Mouse (Mus musculus) stomach, embryonic 16.5 days (tissue): ENCODE data around the gene Shisa4. TPM values are rescaled to one million over a fixed set of nuclear protein-coding genes. Genes with fewer than 3 reads are reported as not detected.

Source experiments
- ATAC-seq: fragments of 200-750 bp; cut with Nextera tagmentation; 2 replicates; pipeline ENCODE4 v1.8.0; 2017; ENCODE audit warnings: moderate number of reproducible peaks, moderate TSS enrichment; ENCODE audit not compliant: insufficient read depth, low FRiP score
- H3K27ac ChIP-seq: fragments of 300-500 bp; sonication (generic); 2 replicates; pipeline ENCODE4 v1.5.1; 2014; ENCODE audit warnings: low read length
- H3K27me3 ChIP-seq: fragments of 300-500 bp; sonication (generic); 2 replicates; pipeline ENCODE4 v1.6.1; 2014; ENCODE audit warnings: low read length, control low read depth, mixed read lengths; ENCODE audit not compliant: control insufficient read depth, insufficient read depth
- H3K36me3 ChIP-seq: fragments of 300-500 bp; sonication (generic); 2 replicates; pipeline ENCODE4 v1.6.1; 2014; ENCODE audit warnings: low read length; ENCODE audit not compliant: control insufficient read depth, insufficient read depth
- H3K4me1 ChIP-seq: fragments of 300-500 bp; sonication (generic); 2 replicates; pipeline ENCODE4 v1.6.1; 2014; ENCODE audit warnings: low read length, control low read depth, mixed read lengths; ENCODE audit not compliant: control insufficient read depth, insufficient read depth
- H3K4me2 ChIP-seq: fragments of 300-500 bp; sonication (generic); 2 replicates; pipeline ENCODE4 v1.6.1; 2014; ENCODE audit warnings: low read depth, low read length, mixed read lengths
- H3K4me3 ChIP-seq: fragments of 300-500 bp; sonication (generic); replicated peaks from 2 replicates; pipeline ENCODE4 v1.5.1; 2014; ENCODE audit warnings: mild to moderate bottlenecking, low read length
- H3K9ac ChIP-seq: fragments of 300-500 bp; sonication (generic); 2 replicates; pipeline ENCODE4 v1.6.1; 2014; ENCODE audit warnings: low read length
- H3K9me3 ChIP-seq: fragments of 300-500 bp; sonication (generic); replicated peaks from 2 replicates; pipeline ENCODE4 v1.6.1; 2016; ENCODE audit warnings: low read length, control low read depth; ENCODE audit not compliant: control insufficient read depth
- WGBS: fragments of 180-500 bp; shearing (Covaris S2); extraction: QIAGEN DNeasy Blood & Tissue Kit; methylation state at CpG from one replicate; pipeline ENCODE4 v1.1.7; 2014; 5-methylcytosine and 5-hydroxymethylcytosine counted together
- polyA plus RNA-seq: library from polyadenylated mRNA; unstranded; fragments of >200 nt; fragmentation: Nextera tagmentation; extraction: Ambion mirVana; gene quantifications from 2 replicates; pipeline ENCODE4 v1.2.1, GENCODE M21; 2015

Shisa4 gene
- polyA plus RNA-seq, 1 experiment from 2014 or later: 37.2 TPM

DNA sequence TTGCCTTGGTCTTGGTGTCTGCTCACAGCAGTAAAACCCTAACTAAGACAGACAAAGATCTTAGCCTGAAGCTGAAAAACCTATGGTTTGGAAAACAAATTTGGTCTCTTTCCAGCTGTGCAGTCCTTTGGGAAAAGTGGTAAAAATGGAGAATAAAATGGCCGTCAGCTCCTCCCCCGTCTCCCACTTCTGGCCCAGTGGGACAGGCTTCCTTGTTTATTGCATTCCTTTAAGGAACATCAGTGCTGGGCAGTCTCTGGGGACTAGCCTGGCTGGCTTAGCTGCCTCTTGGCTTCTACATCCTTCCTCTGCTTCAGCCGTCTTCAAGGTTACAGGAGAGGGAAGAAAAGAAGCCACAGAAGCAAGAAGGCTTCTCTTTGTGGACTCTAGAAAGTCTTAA is 23.1 kb downstream of the Shisa4 start:
- no peaks in the 10 kb centered on the region for H3K9me3 ChIP-seq
- H3K4me1 ChIP-seq: peaks cover 12% of the 10 kb centered on the region
- no peak overlapping the region for H3K9ac ChIP-seq
- H3K27me3 ChIP-seq: no peaks in the 10 kb centered on the region
- no peak for ATAC-seq
- 67% methylated on average over 3 of the region's 3 CpGs for WGBS
- H3K4me3 ChIP-seq: no peak overlapping the region
- no peaks in the 10 kb centered on the region for H3K36me3 ChIP-seq
- no peak overlapping the region for H3K27ac ChIP-seq
- H3K4me2 ChIP-seq: no peak overlapping the region

DNA sequence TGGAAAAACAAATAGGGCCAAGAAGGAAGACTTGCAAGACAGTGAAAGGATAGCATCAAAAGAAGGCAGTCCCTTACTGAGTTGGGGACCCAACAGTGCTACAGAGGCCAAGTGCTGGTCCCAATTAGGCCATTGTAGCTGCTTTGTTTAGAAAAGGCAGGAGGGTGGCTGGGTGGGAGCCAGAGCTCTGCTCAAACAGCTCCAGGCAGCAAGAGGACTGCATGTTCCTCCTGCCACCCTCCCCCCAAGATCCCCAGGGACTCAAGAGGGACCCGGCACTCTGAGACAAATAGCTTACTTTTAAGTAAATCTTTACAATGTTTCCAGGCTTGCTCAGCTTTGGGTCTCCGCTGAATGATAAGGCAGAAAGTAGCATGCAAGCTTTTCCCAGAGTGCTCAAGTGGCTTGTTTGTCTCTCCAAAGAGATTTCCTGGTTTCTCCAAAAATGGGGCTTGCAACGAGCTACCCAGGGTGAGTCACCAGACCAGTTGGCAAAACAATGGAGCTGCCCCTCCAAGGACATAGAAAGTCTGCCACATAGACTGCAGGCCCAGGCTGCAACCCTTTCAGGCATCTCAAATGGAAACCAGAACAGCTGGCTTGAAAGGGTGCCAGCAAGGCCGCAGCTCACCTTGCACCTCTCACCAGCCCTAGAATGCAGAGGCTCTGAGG is 27.4 kb downstream of the Shisa4 start:
- no peaks in the 10 kb centered on the region for H3K27me3 ChIP-seq
- peak overlapping the region; percentile 66 for H3K27ac ChIP-seq
- H3K4me3 ChIP-seq: no peak overlapping the region
- H3K9me3 ChIP-seq: no peaks in the 10 kb centered on the region
- WGBS: 32% methylated on average over 4 of the region's 4 CpGs
- H3K4me1 ChIP-seq: peaks cover 16% of the 10 kb centered on the region
- no peak overlapping the region for H3K4me2 ChIP-seq
- H3K36me3 ChIP-seq: no peaks in the 10 kb centered on the region
- no peak overlapping the region for H3K9ac ChIP-seq
- ATAC-seq: peak; percentile 55; the same call in 1 of the 2 replicates

DNA sequence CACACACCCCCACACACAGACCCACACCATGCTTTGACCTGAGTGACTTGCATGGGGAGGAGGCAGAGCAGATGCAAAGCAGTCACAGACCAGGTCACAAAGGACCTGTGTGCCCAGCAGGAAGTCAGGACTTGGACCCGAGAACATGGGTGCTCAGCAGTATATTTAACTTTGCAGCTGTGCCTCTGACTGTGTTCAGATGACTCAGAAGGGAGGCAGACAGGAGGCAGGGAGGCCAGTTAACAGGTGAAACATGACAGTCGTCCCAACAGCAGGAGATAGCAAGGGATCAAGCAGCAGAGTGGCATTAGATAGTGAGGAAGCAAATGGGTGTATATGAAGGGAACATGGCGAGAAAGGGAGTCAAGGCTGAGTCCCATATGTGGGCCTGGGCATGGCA is 28.1 kb downstream of the Shisa4 start:
- Histone ChIP-seq H3K27me3 (no peaks in the 10 kb centered on the region), H3K4me2 (no peak overlapping the region), H3K9ac (no peak overlapping the region), H3K27ac (peak overlapping the region; percentile 66), H3K36me3 (no peaks in the 10 kb centered on the region), H3K4me1 (peaks cover 16% of the 10 kb centered on the region), H3K4me3 (no peak overlapping the region), H3K9me3 (no peaks in the 10 kb centered on the region)
- no peak for ATAC-seq
- WGBS: 65% methylated on average over 3 of the region's 3 CpGs

DNA sequence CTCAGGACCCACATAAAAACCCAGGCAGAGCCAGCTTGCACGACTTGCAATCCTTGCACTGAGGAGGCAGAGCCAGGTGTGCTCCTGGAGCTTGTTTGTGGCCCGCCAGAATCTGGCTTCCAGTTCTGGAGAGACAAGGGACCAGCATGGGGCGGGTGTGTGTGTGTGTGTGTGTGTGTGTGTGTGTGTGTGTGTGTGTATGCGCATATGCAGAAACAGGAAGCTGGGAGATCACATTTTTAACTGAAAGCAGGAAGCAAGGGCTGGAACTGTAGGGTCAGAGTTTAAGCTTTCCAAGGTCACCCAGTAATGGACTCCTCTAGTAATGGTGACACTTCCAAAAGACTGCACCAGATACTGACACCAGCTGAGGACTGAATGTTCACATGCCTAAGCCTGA is 31.0 kb downstream of the Shisa4 start:
- Histone ChIP-seq H3K4me2 (no peak overlapping the region), H3K36me3 (no peaks in the 10 kb centered on the region), H3K4me3 (no peak overlapping the region), H3K9ac (no peak overlapping the region), H3K27me3 (no peaks in the 10 kb centered on the region), H3K4me1 (peaks cover 14% of the 10 kb centered on the region), H3K27ac (no peak overlapping the region), H3K9me3 (no peaks in the 10 kb centered on the region)
- 65% methylated on average over 4 of the region's 4 CpGs for WGBS
- ATAC-seq: no peak

DNA sequence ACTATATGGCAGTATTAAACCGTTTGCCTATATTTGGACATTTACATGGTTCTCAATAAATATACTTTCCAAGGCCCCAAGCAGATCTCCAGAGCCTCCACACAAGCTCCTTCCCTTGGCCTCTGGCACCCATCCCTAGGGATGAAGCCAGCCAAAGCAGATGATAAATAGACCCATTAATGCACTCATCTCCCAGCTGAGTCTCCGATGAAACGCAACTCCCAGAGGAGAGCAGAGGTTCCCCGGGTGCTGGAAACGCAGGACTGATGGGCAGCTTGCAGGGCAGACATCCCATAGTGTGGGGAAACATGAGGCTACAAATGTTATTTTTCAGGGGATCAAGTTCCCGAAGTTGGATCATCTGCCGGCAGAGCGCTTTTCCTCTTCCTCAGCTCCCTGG is 33.1 kb downstream of the Shisa4 start:
- Histone ChIP-seq H3K27me3 (no peaks in the 10 kb centered on the region), H3K4me2 (no peak overlapping the region), H3K9me3 (no peaks in the 10 kb centered on the region), H3K4me1 (peaks cover 4% of the 10 kb centered on the region; the same call in 1 of the 2 replicates), H3K4me3 (no peak overlapping the region), H3K36me3 (no peaks in the 10 kb centered on the region), H3K27ac (peak overlapping the region; percentile 1; the same call in 1 of the 2 replicates), H3K9ac (no peak overlapping the region)
- 40% methylated on average over 8 of the region's 8 CpGs for WGBS
- peak; percentile 69 for ATAC-seq

DNA sequence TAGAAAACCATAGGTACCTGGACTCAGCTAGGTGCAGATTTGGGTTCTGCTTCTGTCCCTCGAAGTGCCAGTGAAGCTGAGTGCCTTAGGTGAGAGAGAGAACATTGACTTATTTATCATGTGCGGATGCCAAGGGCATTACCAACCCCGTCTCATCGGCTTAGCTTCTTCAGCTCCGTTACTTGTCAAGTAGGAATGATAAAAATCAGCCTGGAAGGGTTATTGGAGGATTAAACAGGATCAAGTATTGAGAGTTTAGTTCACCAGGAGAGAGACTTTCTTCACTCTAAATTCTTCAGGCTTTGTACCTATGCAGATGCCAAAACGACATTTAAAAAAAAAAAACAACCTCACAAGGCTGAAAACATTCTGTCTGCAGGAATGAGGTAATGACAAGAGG is 44.5 kb downstream of the Shisa4 start:
- Histone ChIP-seq H3K36me3 (no peaks in the 10 kb centered on the region), H3K4me3 (no peak overlapping the region), H3K27me3 (no peaks in the 10 kb centered on the region), H3K4me1 (no peaks in the 10 kb centered on the region), H3K27ac (no peak overlapping the region), H3K9me3 (no peaks in the 10 kb centered on the region), H3K9ac (no peak overlapping the region), H3K4me2 (no peak overlapping the region)
- 60% methylated on average over 6 of the region's 6 CpGs for WGBS
- no peak for ATAC-seq

DNA sequence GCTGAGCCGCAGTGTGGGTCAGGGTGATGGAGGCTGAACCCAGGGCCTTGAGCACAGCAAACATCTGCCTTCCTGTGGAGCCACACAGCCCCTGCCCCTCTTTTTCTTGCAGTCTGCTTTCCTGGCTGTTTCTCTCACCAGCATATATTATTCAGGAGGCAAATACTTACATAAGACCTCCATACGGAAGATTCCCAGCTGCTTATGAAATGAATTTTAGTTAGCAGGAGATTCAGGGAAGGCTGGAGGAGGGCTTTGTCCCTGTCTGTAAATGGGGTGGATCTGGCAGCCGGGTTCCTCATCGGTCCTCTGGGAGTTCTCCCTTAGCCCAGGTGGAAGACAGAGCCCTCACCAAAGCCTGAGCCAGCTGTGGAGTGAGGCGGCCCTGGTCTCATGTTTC is 46.7 kb downstream of the Shisa4 start:
- Histone ChIP-seq H3K4me2 (peak overlapping the region; percentile 32), H3K27ac (no peak overlapping the region), H3K4me3 (0 out of 2 replicates have a peak overlapping the region, but pooled peaks have one; percentile 41), H3K36me3 (no peaks in the 10 kb centered on the region), H3K9ac (peak overlapping the region; percentile 29; the same call in 1 of the 2 replicates), H3K27me3 (no peaks in the 10 kb centered on the region), H3K4me1 (peaks cover 3% of the 10 kb centered on the region; the same call in 1 of the 2 replicates), H3K9me3 (no peaks in the 10 kb centered on the region)
- no peak for ATAC-seq
- 51% methylated on average over 5 of the region's 5 CpGs for WGBS

DNA sequence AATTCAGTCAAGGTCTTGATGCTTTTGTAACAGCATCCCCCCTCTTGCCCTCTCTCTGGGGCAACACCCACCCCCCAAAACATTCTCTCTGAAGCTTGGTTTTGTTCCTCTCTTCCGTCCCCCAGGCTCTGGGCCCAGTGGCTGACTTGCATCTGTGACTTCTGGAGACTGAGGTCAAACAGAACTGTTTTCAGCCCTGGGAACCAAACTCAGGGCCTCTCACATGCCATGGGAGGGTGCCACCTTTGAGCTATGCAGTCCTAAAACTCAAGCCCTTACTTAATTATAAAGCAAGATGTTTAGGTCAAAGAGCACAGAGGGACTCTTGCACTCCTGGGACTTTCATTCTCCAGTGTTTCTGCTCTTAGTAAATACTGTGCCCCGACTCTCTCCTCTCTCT is 49.1 kb downstream of the Shisa4 start:
- Histone ChIP-seq H3K4me2 (peak overlapping the region; percentile 36), H3K27ac (no peak overlapping the region; the same call in 1 of the 2 replicates), H3K4me3 (peak overlapping the region; percentile 41), H3K36me3 (no peaks in the 10 kb centered on the region), H3K9me3 (no peaks in the 10 kb centered on the region), H3K9ac (peak overlapping the region; percentile 67), H3K27me3 (no peaks in the 10 kb centered on the region), H3K4me1 (peaks cover 3% of the 10 kb centered on the region; the same call in 1 of the 2 replicates)
- WGBS: 82% methylated on average over 2 of the region's 2 CpGs
- no peak for ATAC-seq

DNA sequence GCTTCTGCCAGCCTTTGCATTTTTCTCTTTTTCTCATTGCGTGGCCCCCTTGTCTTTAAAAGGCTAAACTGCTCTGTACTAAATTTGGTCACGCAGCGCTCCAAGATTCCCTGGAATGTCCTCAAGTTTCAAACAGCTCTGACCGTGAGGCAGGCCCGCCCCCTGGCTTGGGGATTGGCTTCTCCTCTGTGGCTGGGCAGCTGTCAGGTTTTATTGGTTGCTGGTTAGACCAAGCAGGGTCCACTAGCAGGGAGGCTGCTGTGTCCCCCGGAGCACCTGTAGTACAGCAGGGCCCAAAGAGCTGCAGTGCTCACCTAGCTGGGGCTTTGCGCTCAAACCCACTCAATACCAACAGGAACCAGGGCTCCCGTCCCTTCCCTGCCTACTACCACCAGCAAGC is 50.5 kb downstream of the Shisa4 start, which contains the start of gene Lmod1:
Gene Lmod1, plus strand, starts transcription at position 237 of the 400 bp plus-strand sequence.
- Histone ChIP-seq H3K27ac (peak within 1 kb of the TSS; percentile 75), H3K4me2 (peak within 1 kb of the TSS; percentile 36), H3K9me3 (no peaks in the 10 kb centered on the region), H3K9ac (peak within 1 kb of the TSS; percentile 67), H3K36me3 (no peaks in the 10 kb centered on the region), H3K4me3 (peak within 1 kb of the TSS; percentile 41), H3K27me3 (no peaks in the 10 kb centered on the region), H3K4me1 (peaks cover 3% of the 10 kb centered on the region; the same call in 1 of the 2 replicates)
- peak; percentile 89 for ATAC-seq
- WGBS: 11% methylated on average over 8 of the region's 8 CpGs
